Mouse (Mus musculus) WW6 (cell line): ENCODE measurements around the gene Mob2.
A peak's percentile ranks its signal among the peaks of the same experiment; 100 is the strongest.

Source experiments
- DNase-seq: peaks from one replicate; pipeline ENCODE4 v3.0.0-alpha.2; 2013; ENCODE audit warnings: low read depth, low spot score

Gene Mob2

GRCm38 (mm10) chr7:142025196-142025595, 35.7 kb downstream of the Mob2 start:
- no peak for DNase-seq

GRCm38 (mm10) chr7:142020827-142021226, 40.0 kb downstream of the Mob2 start:
- DNase-seq = no peak

DNA sequence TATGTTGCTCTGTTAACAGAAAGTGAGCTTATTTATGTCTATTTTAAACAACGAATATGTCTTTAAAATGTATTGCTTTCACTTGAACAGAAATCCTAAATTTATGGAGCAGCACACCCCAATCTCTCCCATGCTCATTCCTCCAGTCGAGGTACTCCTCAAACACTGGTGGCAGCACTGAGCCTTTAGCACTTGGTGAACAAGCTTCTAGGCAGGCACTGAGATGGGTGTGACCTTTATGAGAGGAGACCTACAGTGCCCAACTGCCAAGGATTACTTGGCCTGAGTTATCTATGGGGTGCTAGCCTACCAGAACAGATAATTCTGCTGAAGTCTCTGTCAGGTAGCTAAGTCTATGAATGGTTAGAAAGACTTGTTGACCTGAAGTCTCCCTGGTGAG, 41.2 kb downstream of the Mob2 start:
- no peak for DNase-seq

GRCm38 (mm10) chr7:142016562-142016961, 44.3 kb downstream of the Mob2 start:
- peak; percentile 13 for DNase-seq

DNA sequence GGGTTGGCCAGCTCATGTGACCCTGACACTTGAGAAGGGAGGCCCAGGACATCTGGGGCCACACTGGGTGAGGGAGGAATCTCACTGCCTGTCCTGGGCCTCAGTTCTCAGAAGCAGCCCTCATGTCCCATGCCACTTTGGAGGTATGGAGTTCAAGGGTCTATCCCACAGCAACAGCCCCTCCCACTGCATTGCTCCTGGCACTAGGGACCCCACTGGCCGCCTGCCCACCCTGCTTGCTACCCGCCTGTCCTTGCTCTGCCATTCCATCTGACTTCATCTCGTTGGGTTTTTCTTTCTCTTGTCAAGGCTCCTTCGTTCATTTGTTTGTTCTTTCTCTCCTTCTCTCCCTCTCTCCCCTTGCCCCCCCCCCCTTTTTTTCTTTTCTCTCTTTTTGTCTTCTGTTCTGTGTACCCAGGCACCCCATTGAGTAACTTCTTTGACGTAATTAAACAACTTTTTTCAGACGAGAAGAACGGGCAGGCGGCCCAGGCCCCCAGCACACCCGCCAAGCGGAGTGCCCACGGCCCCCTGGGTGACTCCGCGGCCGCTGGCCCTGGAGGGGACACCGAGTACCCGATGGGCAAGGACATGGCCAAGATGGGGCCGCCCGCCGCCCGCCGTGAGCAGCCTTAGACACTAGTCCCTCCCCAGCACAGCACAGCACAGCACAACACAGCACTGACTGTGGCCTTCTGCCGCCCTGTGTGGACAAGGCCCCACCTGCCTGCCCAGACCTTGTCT, 59.1 kb downstream of the Mob2 start:
- DNase-seq = no peak

GRCm38 (mm10) chr7:142000661-142001060, 60.2 kb downstream of the Mob2 start:
- DNase-seq = no peak

GRCm38 (mm10) chr7:141994121-141994520, 66.7 kb downstream of the Mob2 start:
- DNase-seq = no peak

- DNase-seq = no peak
Observed at GRCm38 (mm10) chr7:141991183-141991582, 69.7 kb downstream of the Mob2 start.

GRCm38 (mm10) chr7:141988314-141988806, 72.5 kb downstream of the Mob2 start:
- no peak for DNase-seq

- no peak for DNase-seq
Observed at GRCm38 (mm10) chr7:141981237-141981636, 79.6 kb downstream of the Mob2 start.

DNA sequence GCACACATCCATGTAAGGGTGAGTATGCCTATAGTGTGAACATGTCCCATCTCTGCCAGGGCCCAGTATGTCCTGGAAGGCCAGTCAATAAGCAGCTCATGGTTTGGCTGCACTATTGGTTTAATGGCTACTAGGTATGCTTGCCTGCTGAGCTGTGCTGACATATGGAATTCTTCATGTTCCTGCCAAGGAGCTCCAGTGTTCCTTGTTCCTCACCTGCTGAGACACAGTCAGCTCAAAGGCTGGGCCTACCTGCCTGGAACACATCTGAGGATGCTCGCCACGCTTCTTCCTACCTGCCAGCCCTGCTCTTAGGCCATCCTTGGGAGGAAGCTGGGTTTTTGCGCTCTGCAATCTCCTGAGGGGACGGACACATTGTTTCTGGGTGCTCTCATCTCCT, 81.6 kb downstream of the Mob2 start:
- no peak for DNase-seq

DNA sequence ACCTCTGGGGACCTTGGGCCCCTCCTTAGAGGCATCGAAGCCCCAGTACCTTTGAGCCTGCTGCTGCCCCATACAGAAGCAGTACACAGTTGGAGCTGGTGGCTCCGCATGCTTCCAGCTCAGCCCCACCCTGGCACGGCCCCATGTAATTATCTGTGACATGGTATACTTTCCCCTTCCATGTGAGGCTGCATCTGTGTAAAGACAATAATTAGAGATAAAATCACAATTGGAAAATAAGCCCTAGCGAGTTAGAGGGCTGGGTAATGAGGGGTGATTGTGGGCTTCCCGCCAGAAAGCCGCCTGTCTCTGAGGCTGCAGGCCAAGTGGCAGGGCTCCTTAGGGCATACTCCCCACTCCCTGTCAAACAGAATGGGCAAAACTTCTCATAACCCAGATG, 82.9 kb downstream of the Mob2 start:
- no peak for DNase-seq

DNA sequence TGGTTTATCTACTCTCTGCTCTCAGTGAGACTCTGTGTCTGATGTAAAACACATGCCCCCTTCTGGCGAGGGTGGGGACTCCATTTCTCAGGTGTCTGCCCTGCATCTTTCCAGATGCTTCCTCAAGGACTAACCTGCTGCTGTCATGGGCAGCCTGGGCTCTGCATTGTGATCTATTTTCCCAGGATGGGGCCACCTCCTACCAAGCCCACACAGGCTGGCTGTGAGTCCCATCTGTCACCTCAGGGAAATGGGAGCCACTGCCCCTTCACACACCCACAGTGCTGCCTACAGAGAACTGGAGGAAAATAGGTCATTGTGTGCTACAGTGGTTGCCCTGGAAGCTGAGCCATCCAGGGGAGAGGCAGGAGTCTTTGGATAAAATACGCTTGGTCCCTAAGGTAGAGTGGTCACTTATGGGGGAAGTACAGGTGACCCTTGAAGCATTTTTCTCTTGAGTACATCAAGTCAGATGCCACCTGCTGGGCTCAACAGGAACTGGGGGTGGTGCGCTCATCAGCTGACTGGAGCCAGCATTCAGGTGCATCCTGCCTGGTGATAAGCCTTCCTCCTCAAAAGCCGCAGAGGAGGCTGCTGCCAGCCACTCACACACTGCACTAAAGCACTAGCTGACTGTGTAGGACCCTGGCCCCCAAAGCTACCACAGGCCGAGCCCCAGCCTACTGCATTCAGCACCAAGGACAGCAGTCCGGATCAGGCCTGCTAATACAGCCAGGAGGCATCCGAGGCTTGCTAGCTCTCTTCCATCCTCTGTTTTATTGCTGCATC, 87.8 kb downstream of the Mob2 start:
- DNase-seq = no peak

DNA sequence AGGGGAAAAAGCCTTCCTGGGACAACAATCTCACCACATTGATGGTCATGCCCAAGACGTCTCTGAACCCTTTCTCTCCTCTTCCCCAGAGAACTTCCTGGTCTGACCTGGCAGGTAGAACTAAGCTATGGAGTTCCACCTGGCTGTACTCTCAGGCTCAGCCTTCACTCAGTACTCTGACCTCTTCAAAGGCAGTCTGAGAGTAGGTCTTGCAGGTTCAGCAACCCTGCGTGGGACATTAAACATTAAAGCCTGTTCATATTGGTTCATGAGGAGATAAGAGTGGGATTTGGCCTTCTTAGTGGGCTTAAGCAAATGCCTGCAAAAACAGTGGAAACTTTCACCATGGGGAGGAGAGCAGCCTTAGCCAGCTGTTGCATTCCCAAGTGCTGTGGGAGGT, 94.6 kb downstream of the Mob2 start:
- DNase-seq = no peak

- no peak for DNase-seq
Observed at GRCm38 (mm10) chr7:141962521-141962920, 98.3 kb downstream of the Mob2 start.

- DNase-seq = no peak
Observed at GRCm38 (mm10) chr7:141961491-141961890, 99.4 kb downstream of the Mob2 start.

DNA sequence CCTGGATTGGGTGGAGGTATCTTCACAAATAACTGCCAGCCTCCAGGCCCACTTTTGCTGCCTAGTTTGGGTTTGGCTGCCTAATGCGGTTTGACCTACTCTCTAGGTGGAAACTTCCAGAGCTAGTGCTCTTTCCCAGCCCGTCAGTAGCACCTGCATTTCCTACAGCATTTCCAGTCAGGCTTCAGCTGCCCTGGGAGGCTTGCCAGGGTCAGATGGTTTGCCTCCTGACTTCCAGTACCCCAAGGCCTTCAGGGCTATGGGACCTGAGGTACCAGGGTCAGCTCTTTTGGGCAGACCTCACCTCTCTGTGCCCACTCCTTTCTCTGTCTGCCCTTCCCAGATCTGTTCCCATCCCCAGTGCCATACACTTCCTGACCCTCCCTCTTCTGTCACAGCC, 99.9 kb downstream of the Mob2 start:
- no peak for DNase-seq

DNA sequence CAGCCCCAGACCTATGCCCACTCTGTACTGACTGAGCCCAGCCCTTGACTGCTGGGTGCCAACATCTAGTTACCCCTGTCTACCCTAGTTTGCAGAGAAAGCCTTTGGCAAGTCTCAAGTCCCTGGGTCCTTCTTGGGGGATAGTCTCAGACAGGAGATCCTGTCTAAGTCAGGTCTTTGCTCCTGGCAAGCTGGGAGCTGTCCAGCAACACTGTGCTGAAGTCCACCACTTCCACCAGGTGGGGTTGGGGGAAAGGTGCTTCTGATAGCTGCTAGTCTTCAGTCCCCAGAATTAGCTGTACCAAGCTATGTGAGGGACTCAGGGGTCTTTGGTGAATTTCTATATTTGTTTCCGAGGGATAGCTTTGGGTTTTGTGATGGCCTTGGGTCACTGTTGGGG, 101.7 kb downstream of the Mob2 start:
- no peak for DNase-seq
